Mouse (Mus musculus): Measurements from ENCODE around the gene Mansc1.
A peak's percentile ranks its signal among the peaks of the same experiment; 100 is the strongest.

Gene Mansc1

GRCm38 (mm10) chr6:134597651-134598229, 34.5 kb downstream of the Mansc1 start:
- no peak for DNase-seq (ENCODE audit: low spot score)

- no peak for DNase-seq (ENCODE audit: low spot score)
Observed at GRCm38 (mm10) chr6:134594569-134595442, 37.5 kb downstream of the Mansc1 start.

GRCm38 (mm10) chr6:134591614-134592013, 40.7 kb downstream of the Mansc1 start:
- DNase-seq (ENCODE audit: low spot score) = no peak

GRCm38 (mm10) chr6:134586241-134586640, 46.0 kb downstream of the Mansc1 start:
- no peak for DNase-seq (ENCODE audit: low spot score)

- DNase-seq (ENCODE audit: low spot score) = no peak
Observed at GRCm38 (mm10) chr6:134584616-134585015, 47.7 kb downstream of the Mansc1 start.

DNA sequence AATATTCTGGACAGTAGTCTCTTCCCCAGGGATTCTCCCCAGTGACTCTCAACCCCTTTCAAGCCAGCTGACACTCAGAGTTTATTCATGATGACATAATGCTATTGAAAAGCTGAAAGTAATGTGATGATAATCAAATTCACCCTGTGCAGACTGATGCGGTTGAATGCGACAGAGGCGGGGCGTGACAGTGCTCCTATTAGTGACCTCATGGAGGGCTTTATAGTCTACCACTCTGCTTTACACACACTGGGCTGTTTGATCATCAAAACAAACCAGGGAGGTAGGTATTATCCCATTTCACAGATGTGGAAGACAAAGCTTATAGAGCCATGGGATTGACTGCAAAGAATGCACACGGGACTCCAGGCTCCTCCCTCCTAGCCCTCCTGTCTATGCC, 50.2 kb downstream of the Mansc1 start:
- DNase-seq (ENCODE audit: low spot score) = no peak

GRCm38 (mm10) chr6:134579506-134579905, 52.8 kb downstream of the Mansc1 start:
- DNase-seq (ENCODE audit: low spot score) = no peak

GRCm38 (mm10) chr6:134578039-134578438, 54.2 kb downstream of the Mansc1 start:
- no peak for DNase-seq (ENCODE audit: low spot score)

- DNase-seq (ENCODE audit: low spot score) = no peak
Observed at GRCm38 (mm10) chr6:134575288-134575741, 57.0 kb downstream of the Mansc1 start.

- DNase-seq (ENCODE audit: low spot score) = no peak
Observed at GRCm38 (mm10) chr6:134567986-134568556, 64.2 kb downstream of the Mansc1 start.

DNA sequence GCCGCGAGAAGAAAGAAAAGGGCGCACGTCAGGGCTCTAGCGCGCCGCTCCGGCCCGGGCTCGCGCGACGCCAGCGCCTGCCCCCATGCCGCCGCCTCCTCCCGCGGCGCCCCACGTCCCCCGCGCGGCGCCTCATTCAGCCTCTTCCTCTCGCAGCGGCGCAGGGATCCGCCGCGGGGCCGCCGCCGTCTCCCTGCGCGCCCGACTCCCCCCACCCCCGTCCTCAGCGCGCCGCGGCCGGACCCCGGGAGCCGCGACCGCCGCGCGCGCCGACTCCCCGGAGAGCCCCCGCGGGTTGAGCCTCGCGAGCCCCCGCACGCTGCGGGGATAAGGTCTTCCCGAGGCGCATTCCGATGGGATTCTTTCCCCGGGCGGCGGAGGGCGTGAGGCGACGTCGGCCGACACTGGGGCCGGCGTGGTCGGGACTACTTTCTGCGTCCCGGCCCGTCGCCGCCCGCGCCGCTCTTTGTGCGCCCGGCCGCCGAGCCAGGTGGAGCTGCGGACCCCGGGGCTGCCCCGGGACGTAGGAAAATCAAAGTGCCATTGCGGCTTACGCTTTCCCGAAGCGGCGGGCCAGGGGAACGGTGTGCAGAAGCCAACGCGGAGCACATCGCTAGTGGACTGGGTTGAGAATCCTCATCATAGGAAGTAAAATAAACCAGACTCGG, 65.3 kb downstream of the Mansc1 start, which contains the start of gene Lrp6:
TSS of gene Lrp6 (minus strand) at position 148 of the 668 bp plus-strand sequence.
- DNase-seq (ENCODE audit: low spot score) = peak; percentile 77

- DNase-seq (ENCODE audit: low spot score) = no peak
Observed at GRCm38 (mm10) chr6:134566248-134566817, 66.0 kb downstream of the Mansc1 start.

DNA sequence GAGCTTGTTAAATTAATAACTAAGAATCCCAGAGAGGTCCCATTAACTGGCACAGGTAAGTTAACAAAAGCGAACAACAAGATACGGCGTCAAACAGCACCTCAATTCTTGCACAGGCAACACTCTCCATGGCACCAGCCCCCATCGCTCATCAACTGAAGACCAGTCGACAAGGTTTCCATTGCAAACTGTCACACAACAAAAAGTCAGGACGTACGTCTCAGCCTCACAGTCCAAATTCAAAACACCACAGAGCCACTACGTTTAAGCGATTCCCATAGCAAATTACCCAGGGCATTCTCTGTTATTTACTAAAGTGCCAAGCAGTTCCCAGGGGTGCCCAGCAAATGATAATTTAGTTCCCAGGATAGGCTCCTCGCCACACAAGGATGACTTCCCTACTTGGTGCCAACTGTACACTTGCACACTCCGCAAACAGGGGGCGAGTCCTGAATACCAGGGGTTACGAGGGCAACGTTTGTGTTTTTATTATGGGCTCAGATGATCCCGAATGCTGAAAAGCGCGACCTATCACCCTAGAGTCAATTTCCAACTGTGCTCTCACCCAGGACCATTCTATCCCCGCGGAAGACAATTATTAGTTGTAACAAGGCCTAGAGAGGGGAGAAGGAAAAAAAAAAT, 66.6 kb downstream of the Mansc1 start:
- peak; percentile 6 for DNase-seq (ENCODE audit: low spot score)

- DNase-seq (ENCODE audit: low spot score) = no peak
Observed at GRCm38 (mm10) chr6:134564539-134564938, 67.7 kb downstream of the Mansc1 start.

DNA sequence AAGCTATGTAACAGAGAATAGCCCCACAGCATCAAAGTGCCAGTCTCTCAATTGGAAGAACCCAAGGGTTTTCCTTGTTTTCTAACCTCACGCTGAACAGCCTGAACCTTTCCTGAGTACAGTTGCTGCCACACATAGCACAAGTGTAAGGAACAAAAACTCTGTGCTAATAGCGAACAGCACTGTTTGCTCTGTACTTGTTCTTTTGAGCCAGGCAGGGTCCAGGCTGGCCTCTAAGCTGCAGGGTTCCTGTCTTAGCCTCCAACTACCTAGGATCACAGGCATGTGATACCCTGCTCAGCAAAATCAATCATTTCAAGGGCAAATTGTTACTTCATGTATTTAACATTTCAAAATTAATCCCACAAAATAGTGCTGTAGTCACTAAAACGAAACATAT, 72.7 kb downstream of the Mansc1 start:
- no peak for DNase-seq (ENCODE audit: low spot score)
